In genomic region chr16:37740076-37740475, GRCm38 (mm10) we compare ENCODE assay signal across 18 mouse cellular contexts.
"Had no signal": no experiment of that assay in that cellular context is flagged by ENCODE, and none has a peak within 500 bp of the region (broad histone marks: within the 10 kb centered on the region; RNA-seq: fewer than 3 reads in every experiment).

No protein-coding gene starts in this region.

- H3K9me3 ChIP-seq: midbrain, embryonic 10.5 days; midbrain, embryonic 12.5 days; neural tube, embryonic 13.5 days; neural tube, embryonic 15.5 days; stomach, embryonic 15.5 days had no signal

- H3K27me3 ChIP-seq: midbrain, embryonic 12.5 days; neural tube, embryonic 13.5 days; neural tube, embryonic 15.5 days; stomach, embryonic 15.5 days had no signal

- H3K4me1 ChIP-seq: midbrain, embryonic 10.5 days; midbrain, embryonic 12.5 days; neural tube, embryonic 13.5 days; neural tube, embryonic 15.5 days had no signal

- H3K27ac ChIP-seq: midbrain, embryonic 10.5 days; midbrain, embryonic 12.5 days; neural tube, embryonic 13.5 days; neural tube, embryonic 15.5 days; stomach, embryonic 15.5 days; stomach, postnatal 0 days had no signal

- DNase-seq: lung, adult 18-20 months; lung, embryonic 14.5 days; lung, postnatal 10 days; lung, postnatal 4 days; midbrain, embryonic 14.5 days; retina, postnatal 1 day; right cerebral cortex, adult 18-20 months; right cerebral cortex, postnatal 25 days; thymus, adult 2 months; thymus, postnatal 25 days; thymus, postnatal 4 days had no signal

- H3K4me3 ChIP-seq: midbrain, embryonic 10.5 days; midbrain, embryonic 12.5 days; myocyte; neural tube, embryonic 13.5 days; neural tube, embryonic 15.5 days; stomach, embryonic 15.5 days had no signal

- H3K36me3 ChIP-seq: midbrain, embryonic 10.5 days; midbrain, embryonic 12.5 days; neural tube, embryonic 13.5 days; neural tube, embryonic 15.5 days; stomach, embryonic 15.5 days had no signal
